ENCODE assay signal across 22 mouse cellular contexts in the genomic region with DNA sequence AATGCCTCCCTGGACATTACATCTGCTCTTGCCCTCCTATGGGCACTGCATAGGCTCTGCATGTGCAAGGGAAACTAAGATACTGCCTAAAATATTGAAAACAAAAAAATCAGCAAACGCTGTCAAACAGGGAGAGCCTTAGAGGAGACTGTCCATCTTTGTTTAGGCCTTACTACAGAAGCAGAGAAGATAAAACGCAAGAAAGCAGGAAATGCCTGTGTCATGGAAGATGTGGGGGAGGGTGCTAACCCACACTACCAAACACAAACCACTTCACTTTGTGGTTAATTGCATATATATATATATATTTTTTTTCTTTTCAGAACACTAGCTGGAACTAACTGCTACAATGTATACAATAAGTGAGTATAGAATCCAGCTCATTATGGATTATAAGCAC. TPM values are rescaled to one million over a fixed set of nuclear protein-coding genes. Genes with fewer than 3 reads are reported as not detected.
DNase-seq lines count a peak whose midpoint lies in the region; ATAC-seq lines count a peak whose summit lies in the region.
"Had no signal": no experiment of that assay in that cellular context is flagged by ENCODE, and none has a peak within 500 bp of the region (broad histone marks: within the 10 kb centered on the region; RNA-seq: fewer than 3 reads in every experiment).

No protein-coding gene starts in this region.

- H3K27me3 ChIP-seq in midbrain, embryonic 11.5 days (ENCODE audit: control insufficient read depth, insufficient read depth, low read length) = no peaks in the 10 kb centered on the region
- H3K27me3 ChIP-seq in midbrain, embryonic 15.5 days (replicated peaks) = no peaks in the 10 kb centered on the region
- H3K27me3 ChIP-seq in splenic B cell, adult 2 months (ENCODE audit: control insufficient read depth, insufficient read depth, low read length, poor library complexity, severe bottlenecking) = no peaks in the 10 kb centered on the region
- H3K27me3 ChIP-seq: heart, embryonic 12.5 days; liver, embryonic 12.5 days; Patski had no signal

- H3K36me3 ChIP-seq in midbrain, embryonic 11.5 days (ENCODE audit: control insufficient read depth, insufficient read depth, low read length) = no peaks in the 10 kb centered on the region
- no peaks in the 10 kb centered on the region for H3K36me3 ChIP-seq in midbrain, embryonic 15.5 days (replicated peaks)
- peaks cover 2% of the 10 kb centered on the region; the same call in 1 of the 2 replicates for H3K36me3 ChIP-seq in splenic B cell, adult 2 months (ENCODE audit: control insufficient read depth, insufficient read depth, low read length, poor library complexity, severe bottlenecking)
- H3K36me3 ChIP-seq: heart, embryonic 12.5 days; limb, embryonic 10.5 days; liver, embryonic 12.5 days had no signal

- H3K4me3 ChIP-seq in midbrain, embryonic 11.5 days (ENCODE audit: low read depth, low read length) = no peak overlapping the region
- no peak overlapping the region for H3K4me3 ChIP-seq in midbrain, embryonic 15.5 days
- H3K4me3 ChIP-seq: heart, embryonic 12.5 days; limb, embryonic 10.5 days; liver, embryonic 12.5 days had no signal

- no peak overlapping the region for H3K27ac ChIP-seq in midbrain, embryonic 11.5 days (ENCODE audit: low read depth, low read length)
- no peak overlapping the region for H3K27ac ChIP-seq in midbrain, embryonic 15.5 days
- H3K27ac ChIP-seq: hindbrain, embryonic 14.5 days; limb, embryonic 10.5 days; liver, embryonic 12.5 days had no signal

- no peak overlapping the region for H3K4me2 ChIP-seq in midbrain, embryonic 11.5 days
- H3K4me2 ChIP-seq in midbrain, embryonic 15.5 days = no peak overlapping the region
- H3K4me2 ChIP-seq: heart, embryonic 12.5 days; hindbrain, embryonic 14.5 days; liver, embryonic 12.5 days; lung, embryonic 14.5 days had no signal

- no peaks in the 10 kb centered on the region for H3K9me3 ChIP-seq in midbrain, embryonic 11.5 days (ENCODE audit: control insufficient read depth, low read length)
- H3K9me3 ChIP-seq in midbrain, embryonic 15.5 days = no peaks in the 10 kb centered on the region
- H3K9me3 ChIP-seq: heart, embryonic 12.5 days; limb, embryonic 10.5 days; liver, embryonic 12.5 days had no signal

- no peak for DNase-seq in midbrain, embryonic 11.5 days (ENCODE audit: low spot score, missing footprints)
- peak; percentile 72 for DNase-seq in CD4-positive, CD25-positive, alpha-beta regulatory T cell, adult 2 months (ENCODE audit: low read depth, low spot score)
- DNase-seq in splenic B cell, adult 2 months (ENCODE audit: low read depth, low spot score) = peak; percentile 49
- no peak for DNase-seq in kidney, postnatal 4 days
- no peak for DNase-seq in right cerebral cortex, postnatal 4 days
- no peak for DNase-seq in left cerebral cortex, adult 18-20 months (ENCODE audit: low spot score in 2 of 2)
- DNase-seq: adrenal gland, postnatal 25 days; B cell, adult 2 months; cerebellum, adult 11-12 months; cerebellum, postnatal 25 days; heart, adult 11 months; kidney, adult 11 months; lung, embryonic 14.5 days; right cerebral cortex, postnatal 25 days had no signal

- no peaks in the 10 kb centered on the region for H3K4me1 ChIP-seq in midbrain, embryonic 11.5 days (ENCODE audit: control insufficient read depth, insufficient read depth, low read length)
- H3K4me1 ChIP-seq in midbrain, embryonic 15.5 days = no peaks in the 10 kb centered on the region
- H3K4me1 ChIP-seq: limb, embryonic 10.5 days had no signal

- H3K9ac ChIP-seq in midbrain, embryonic 11.5 days (ENCODE audit: low read length) = no peak overlapping the region
- H3K9ac ChIP-seq in midbrain, embryonic 15.5 days = no peak overlapping the region
- H3K9ac ChIP-seq: heart, embryonic 12.5 days; hindbrain, embryonic 14.5 days; liver, embryonic 12.5 days; lung, embryonic 14.5 days had no signal

- peak; percentile 24; the same call in 1 of the 2 replicates for ATAC-seq in midbrain, embryonic 11.5 days (ENCODE audit: low FRiP score)
- no peak for ATAC-seq in midbrain, embryonic 15.5 days (replicated peaks)
- ATAC-seq in granulocyte monocyte progenitor cell, adult 5-6 weeks (replicated peaks; ENCODE audit: poor library complexity, severe bottlenecking) = peak; percentile 56
- ATAC-seq: liver, embryonic 12.5 days; midbrain, embryonic 16.5 days; Patski had no signal

- WGBS in midbrain, embryonic 11.5 days = 74% methylated on average over 2 of the region's 2 CpGs
- 48% methylated on average over 2 of the region's 2 CpGs for WGBS in midbrain, embryonic 15.5 days

RNA-seq across cellular contexts. Expression of gene Arap2, which starts 14.3 kb away (rescaled TPM):
- 1.2 and 1.5 TPM in 2 replicates for polyA plus RNA-seq in midbrain, embryonic 11.5 days (2014; fragmentation: Nextera tagmentation; extraction: Ambion mirVana)
- 4.3 and 6.5 TPM in 2 replicates for polyA plus RNA-seq in midbrain, embryonic 15.5 days (2015; fragmentation: Nextera tagmentation; extraction: Ambion mirVana)
- total RNA-seq in granulocyte monocyte progenitor cell, adult 5-6 weeks (2014; fragmentation: Nextera tagmentation) = 53.5 and 76.2 TPM in 2 replicates
- 45.7 and 57.2 TPM in 2 replicates for total RNA-seq in granulocyte monocyte progenitor cell, adult 5-6 weeks (2017)
- 10 to 100 TPM; 70.2 to 75.6 TPM for total RNA-seq in left cerebral cortex, adult 18-20 months (2021)

Comparison
In these comparisons a context has a peak if more than half of its experiments do, and no peak if none do; other contexts are left out.
1. DNase-seq: peak in CD4-positive, CD25-positive, alpha-beta regulatory T cell, adult 2 months (single experiment) and splenic B cell, adult 2 months (single experiment); none in midbrain, embryonic 11.5 days (single experiment), kidney, postnatal 4 days (0 of 2), right cerebral cortex, postnatal 4 days (single experiment) and left cerebral cortex, adult 18-20 months (0 of 2).